Mouse (Mus musculus) limb, embryonic 12.5 days (tissue): Measurements from ENCODE around the gene Gcnt4. TPM values are rescaled to one million over a fixed set of nuclear protein-coding genes. Genes with fewer than 3 reads are reported as not detected.
"Not testable (repeated sequence)": the region's sequence is repeated elsewhere in the genome, so short reads cannot be mapped to it uniquely, and the experiment has no call there.

ENCODE experiments used
- ATAC-seq: fragments of 200-750 bp; cut with Nextera tagmentation; 2 replicates; pipeline ENCODE4 v1.8.0; 2017; ENCODE audit warnings: low read depth, moderate TSS enrichment; ENCODE audit not compliant: insufficient number of reproducible peaks, insufficient read depth, low FRiP score, low TSS enrichment
- H3K27ac ChIP-seq: fragments of 300-500 bp; sonication (generic); 2 replicates; pipeline ENCODE4 v1.5.1; 2016; ENCODE audit warnings: mild to moderate bottlenecking, moderate library complexity
- H3K27me3 ChIP-seq: fragments of 300-500 bp; sonication (generic); 2 replicates; pipeline ENCODE4 v1.6.1; 2016; ENCODE audit warnings: mild to moderate bottlenecking, moderate library complexity
- H3K36me3 ChIP-seq: fragments of 300-500 bp; sonication (generic); 2 replicates; pipeline ENCODE4 v1.6.1; 2016; ENCODE audit warnings: mild to moderate bottlenecking, moderate library complexity
- H3K4me1 ChIP-seq: fragments of 300-500 bp; sonication (generic); replicated peaks from 2 replicates; pipeline ENCODE4 v1.6.1; 2016
- H3K4me2 ChIP-seq: fragments of 300-500 bp; sonication (generic); 2 replicates; pipeline ENCODE4 v1.6.1; 2016; ENCODE audit warnings: mild to moderate bottlenecking, moderate library complexity
- H3K4me3 ChIP-seq: fragments of 300-500 bp; sonication (generic); replicated peaks from 2 replicates; pipeline ENCODE4 v1.5.1; 2016; ENCODE audit warnings: mild to moderate bottlenecking
- H3K9ac ChIP-seq: fragments of 300-500 bp; sonication (generic); replicated peaks from 2 replicates; pipeline ENCODE4 v1.6.1; 2016; ENCODE audit warnings: mild to moderate bottlenecking, moderate library complexity
- H3K9me3 ChIP-seq: fragments of 300-500 bp; sonication (generic); 2 replicates; pipeline ENCODE4 v1.6.1; 2016; ENCODE audit warnings: mild to moderate bottlenecking, moderate library complexity
- WGBS: fragments of 180-500 bp; shearing (Covaris S2); methylation state at CpG from one replicate; pipeline ENCODE4 v1.1.7; 2016; 5-methylcytosine and 5-hydroxymethylcytosine counted together
- polyA plus RNA-seq: library from polyadenylated mRNA; unstranded; fragments of >200 nt; fragmentation: Nextera tagmentation; extraction: Ambion mirVana; gene quantifications from 2 replicates; pipeline ENCODE4 v1.2.1, GENCODE M21; 2016

Gcnt4 gene
- polyA plus RNA-seq, 1 experiment from 2014 or later: 0.35 TPM

DNA sequence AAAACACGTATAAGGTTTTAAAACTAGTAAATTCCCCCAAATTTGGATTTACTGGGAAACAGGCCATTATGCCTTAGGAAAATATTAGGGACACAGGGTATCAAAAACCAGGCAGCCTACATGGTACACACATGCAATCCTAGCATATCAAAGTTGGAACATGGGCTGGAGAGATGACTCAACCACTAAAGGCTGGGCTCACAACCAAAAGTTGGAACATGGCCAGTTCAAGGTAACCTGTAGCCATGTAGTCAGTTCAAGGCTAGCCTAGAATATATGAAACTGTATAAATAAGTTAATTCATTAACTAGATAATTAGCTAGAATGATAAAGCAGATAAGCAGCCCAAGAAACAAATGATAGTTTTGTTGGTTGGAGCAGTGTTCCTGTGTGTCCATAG lies 3.3 kb downstream of the Gcnt4 start:
- Histone ChIP-seq H3K9me3 (no peaks in the 10 kb centered on the region), H3K4me2 (no peak overlapping the region), H3K4me1 (peaks cover 19% of the 10 kb centered on the region), H3K36me3 (no peaks in the 10 kb centered on the region), H3K27ac (no peak overlapping the region), H3K9ac (no peak overlapping the region), H3K4me3 (no peak overlapping the region), H3K27me3 (peaks cover 39% of the 10 kb centered on the region)
- 89% methylated on average over 1 of the region's 1 CpGs for WGBS
- ATAC-seq: no peak

DNA sequence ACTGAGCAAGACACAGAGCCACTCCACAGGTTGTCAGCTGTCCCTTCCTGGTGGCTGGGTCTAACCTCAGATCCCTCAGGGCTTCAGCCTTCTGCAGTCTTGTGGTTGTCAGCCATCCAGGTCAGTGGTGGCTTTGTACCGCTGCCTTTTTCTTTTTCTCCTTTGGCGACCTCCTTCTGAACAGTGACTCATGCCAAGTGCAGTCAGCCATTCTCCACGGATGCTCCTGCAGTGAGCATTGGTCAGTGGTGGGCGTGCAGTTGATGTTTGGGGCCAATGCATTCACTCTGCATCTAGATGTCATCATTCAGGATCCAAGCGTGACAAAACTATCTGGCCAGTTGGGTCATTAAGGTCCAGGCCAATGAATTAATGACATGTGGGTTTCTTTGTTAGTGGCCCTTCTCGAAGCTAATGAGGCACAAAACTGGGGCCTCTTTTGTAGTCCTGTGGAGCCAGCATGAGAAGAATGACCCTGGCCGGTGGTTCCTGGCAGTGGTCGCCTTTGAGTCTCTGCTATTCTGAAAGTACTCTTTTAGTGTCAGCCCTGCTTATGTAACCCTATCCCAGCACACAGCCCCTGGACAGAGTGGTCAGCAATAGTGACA lies 4.0 kb downstream of the Gcnt4 start:
- no peak overlapping the region for H3K27ac ChIP-seq
- no peaks in the 10 kb centered on the region for H3K36me3 ChIP-seq
- peaks cover 36% of the 10 kb centered on the region for H3K27me3 ChIP-seq
- H3K9ac ChIP-seq: no peak overlapping the region
- no peak overlapping the region for H3K4me3 ChIP-seq
- H3K9me3 ChIP-seq: no peaks in the 10 kb centered on the region
- H3K4me1 ChIP-seq: peaks cover 19% of the 10 kb centered on the region
- WGBS: 48% methylated on average over 8 of the region's 8 CpGs
- no peak for ATAC-seq
- no peak overlapping the region for H3K4me2 ChIP-seq

DNA sequence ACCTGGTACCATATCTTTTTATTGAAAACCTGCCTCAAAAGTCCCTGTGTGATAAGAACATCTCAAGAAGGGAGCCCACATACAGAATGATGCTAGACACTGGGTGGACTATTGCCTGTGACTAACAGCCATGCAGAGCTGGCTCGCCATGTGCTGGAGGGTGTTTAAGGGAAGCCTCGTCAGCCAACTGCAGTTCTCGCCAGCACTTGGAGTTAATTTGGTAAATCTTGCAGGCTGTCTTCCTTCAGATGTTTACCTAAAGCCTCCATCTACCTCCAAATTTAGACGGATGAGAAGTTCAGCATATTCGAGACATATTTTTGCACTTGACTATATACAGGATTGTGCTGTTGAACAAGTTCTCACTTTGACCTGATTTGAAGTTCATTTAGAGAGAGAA lies 8.3 kb downstream of the Gcnt4 start:
- 77% methylated on average over 5 of the region's 5 CpGs for WGBS
- Histone ChIP-seq H3K27me3 (no peaks in the 10 kb centered on the region; the same call in 1 of the 2 replicates), H3K9ac (no peak overlapping the region), H3K9me3 (no peaks in the 10 kb centered on the region), H3K4me1 (peaks cover 6% of the 10 kb centered on the region; the same call in 1 of the 2 replicates), H3K36me3 (no peaks in the 10 kb centered on the region), H3K4me2 (no peak overlapping the region), H3K4me3 (no peak overlapping the region), H3K27ac (no peak overlapping the region)
- no peak for ATAC-seq

GRCm38 (mm10) chr13:96933367-96933766 lies 8.9 kb downstream of the Gcnt4 start:
- no peak overlapping the region for H3K4me3 ChIP-seq
- no peak overlapping the region for H3K4me2 ChIP-seq
- no peak overlapping the region for H3K27ac ChIP-seq
- no peak overlapping the region for H3K9ac ChIP-seq
- no peak for ATAC-seq
- WGBS: 67% methylated on average over 8 of the region's 8 CpGs
- H3K27me3 ChIP-seq: no peaks in the 10 kb centered on the region; the same call in 1 of the 2 replicates
- H3K4me1 ChIP-seq: peaks cover 6% of the 10 kb centered on the region; the same call in 1 of the 2 replicates
- no peaks in the 10 kb centered on the region for H3K9me3 ChIP-seq
- no peaks in the 10 kb centered on the region for H3K36me3 ChIP-seq

GRCm38 (mm10) chr13:96936173-96936777 lies 11.8 kb downstream of the Gcnt4 start:
- no peak for ATAC-seq
- WGBS: 51% methylated on average over 6 of the region's 6 CpGs
- H3K4me2 ChIP-seq: no peak overlapping the region
- no peaks in the 10 kb centered on the region for H3K36me3 ChIP-seq
- no peak overlapping the region for H3K27ac ChIP-seq
- no peaks in the 10 kb centered on the region; the same call in 1 of the 2 replicates for H3K4me1 ChIP-seq
- no peaks in the 10 kb centered on the region for H3K27me3 ChIP-seq
- H3K4me3 ChIP-seq: no peak overlapping the region
- H3K9me3 ChIP-seq: no peaks in the 10 kb centered on the region
- H3K9ac ChIP-seq: no peak overlapping the region

DNA sequence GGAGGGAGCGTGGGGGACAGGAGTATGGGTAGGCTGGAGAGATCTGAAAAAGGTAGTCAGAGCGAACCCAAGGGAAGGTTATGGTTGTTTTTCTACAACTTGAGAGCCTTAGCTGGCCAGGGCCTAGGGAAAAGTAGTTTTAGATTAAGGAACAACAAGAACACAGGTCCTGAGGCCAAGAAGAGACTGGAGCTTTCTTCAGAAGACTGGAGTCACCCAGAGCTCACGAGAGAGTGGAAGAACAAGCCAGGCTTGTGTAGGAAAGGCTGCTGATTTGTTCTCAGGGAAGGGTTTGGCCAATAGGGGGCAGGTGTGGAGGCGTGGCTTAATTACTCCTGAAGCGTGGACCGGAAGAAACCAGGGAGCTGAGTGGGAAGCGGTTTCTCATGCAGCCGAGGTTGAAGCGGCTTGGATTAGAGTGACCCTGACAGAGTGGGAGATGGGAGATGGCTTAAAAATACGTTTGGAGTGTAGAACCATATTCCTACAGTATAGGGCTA lies 12.6 kb downstream of the Gcnt4 start:
- whole genome bisulfite sequencing: 80% methylated on average over 10 of the region's 10 CpGs
- Histone ChIP-seq H3K4me1 (no peaks in the 10 kb centered on the region; the same call in 1 of the 2 replicates), H3K27me3 (no peaks in the 10 kb centered on the region), H3K4me3 (no peak overlapping the region), H3K4me2 (no peak overlapping the region), H3K36me3 (no peaks in the 10 kb centered on the region), H3K9ac (no peak overlapping the region), H3K27ac (no peak overlapping the region), H3K9me3 (no peaks in the 10 kb centered on the region)
- no peak for ATAC-seq

DNA sequence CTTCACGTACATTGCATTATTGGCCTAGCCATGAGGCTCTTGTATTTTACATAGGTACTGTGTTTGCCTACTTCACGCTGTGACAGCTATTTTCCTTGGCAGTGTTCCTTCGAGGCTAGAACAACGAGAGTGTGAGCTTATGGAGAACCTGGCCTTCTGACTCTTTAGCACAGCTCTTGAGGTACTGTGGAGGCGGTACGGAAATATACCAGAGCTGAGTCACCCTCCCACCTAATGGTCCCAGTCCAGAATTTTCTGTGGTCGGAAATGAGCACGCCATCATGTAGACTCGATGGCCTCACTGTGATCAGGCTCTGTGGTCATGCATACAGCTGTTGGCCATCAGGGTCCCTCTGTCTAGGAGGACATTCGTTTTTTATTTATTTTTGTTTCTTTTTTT lies 15.2 kb downstream of the Gcnt4 start:
- ATAC-seq: no peak
- Histone ChIP-seq H3K27me3 (no peaks in the 10 kb centered on the region), H3K9ac (no peak overlapping the region), H3K4me1 (peaks cover 13% of the 10 kb centered on the region), H3K4me2 (no peak overlapping the region), H3K36me3 (no peaks in the 10 kb centered on the region), H3K9me3 (no peaks in the 10 kb centered on the region), H3K4me3 (no peak overlapping the region), H3K27ac (no peak overlapping the region)
- 90% methylated on average over 10 of the region's 10 CpGs for WGBS

DNA sequence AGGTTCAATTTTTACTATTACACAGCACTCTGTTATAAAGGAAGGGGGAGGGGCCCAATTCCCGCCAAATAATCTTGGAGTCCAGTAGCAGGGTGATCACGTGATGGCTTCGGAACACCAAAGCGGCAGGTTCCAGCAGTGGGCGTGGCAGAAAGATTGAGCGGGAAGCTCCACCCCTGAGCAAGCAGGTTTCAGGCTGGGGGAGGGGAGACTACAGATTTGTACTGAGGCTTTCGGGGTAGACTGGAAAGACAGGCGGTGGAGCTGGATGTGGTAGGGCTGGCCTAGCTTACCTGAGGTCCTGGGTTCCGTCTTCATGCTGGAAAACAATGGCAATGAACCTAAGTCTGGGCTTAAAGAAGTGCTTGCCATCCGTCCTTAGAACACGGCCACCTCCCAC lies 17.0 kb downstream of the Gcnt4 start:
- H3K4me1 ChIP-seq: peaks cover 13% of the 10 kb centered on the region
- H3K27ac ChIP-seq, H3K27me3 ChIP-seq, H3K4me3 ChIP-seq, H3K4me2 ChIP-seq, H3K9ac ChIP-seq, H3K9me3 ChIP-seq, H3K36me3 ChIP-seq, ATAC-seq: not testable (repeated sequence)
- 83% methylated on average over 11 of the region's 11 CpGs for WGBS

GRCm38 (mm10) chr13:96943571-96943970 lies 19.1 kb downstream of the Gcnt4 start:
- no peaks in the 10 kb centered on the region for H3K9me3 ChIP-seq
- no peaks in the 10 kb centered on the region for H3K27me3 ChIP-seq
- H3K36me3 ChIP-seq: no peaks in the 10 kb centered on the region
- H3K4me2 ChIP-seq: no peak overlapping the region
- no peak overlapping the region for H3K9ac ChIP-seq
- no peak overlapping the region for H3K27ac ChIP-seq
- no peak overlapping the region for H3K4me3 ChIP-seq
- peaks cover 13% of the 10 kb centered on the region for H3K4me1 ChIP-seq
- ATAC-seq: no peak
- 50% methylated on average over 3 of the region's 3 CpGs for WGBS

DNA sequence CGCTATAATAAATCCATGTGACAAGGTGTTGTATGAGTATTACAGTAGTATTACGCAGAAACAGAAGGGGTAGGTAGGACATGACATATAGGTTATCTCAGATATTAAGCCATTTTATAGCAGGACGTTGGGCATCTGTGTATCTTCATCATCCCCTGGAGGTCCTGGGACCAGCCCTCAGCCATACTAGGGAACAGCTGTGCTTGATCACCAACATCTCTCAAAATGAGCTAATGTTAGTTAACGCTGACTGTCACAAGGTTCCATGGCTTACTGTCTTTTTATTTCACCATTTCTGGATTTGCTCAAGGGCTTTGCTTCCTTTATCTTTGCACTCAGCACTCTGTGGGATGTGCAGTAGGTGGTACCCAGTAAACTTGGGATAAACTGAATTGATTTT lies 21.3 kb downstream of the Gcnt4 start:
- Histone ChIP-seq H3K36me3 (no peaks in the 10 kb centered on the region), H3K27me3 (no peaks in the 10 kb centered on the region), H3K9ac (no peak overlapping the region), H3K4me2 (no peak overlapping the region), H3K4me3 (no peak overlapping the region), H3K4me1 (peaks cover 13% of the 10 kb centered on the region), H3K9me3 (no peaks in the 10 kb centered on the region), H3K27ac (no peak overlapping the region)
- WGBS: 94% methylated on average over 4 of the region's 4 CpGs
- no peak for ATAC-seq

- no peak overlapping the region for H3K9ac ChIP-seq
- 81% methylated on average over 7 of the region's 7 CpGs for WGBS
- no peaks in the 10 kb centered on the region for H3K27me3 ChIP-seq
- no peak overlapping the region for H3K4me2 ChIP-seq
- H3K4me1 ChIP-seq: peaks cover 13% of the 10 kb centered on the region
- H3K36me3 ChIP-seq: no peaks in the 10 kb centered on the region
- H3K27ac ChIP-seq: no peak overlapping the region
- H3K4me3 ChIP-seq: no peak overlapping the region
- ATAC-seq: no peak
- H3K9me3 ChIP-seq: no peaks in the 10 kb centered on the region
Observed at GRCm38 (mm10) chr13:96947722-96948121, 23.2 kb downstream of the Gcnt4 start.

DNA sequence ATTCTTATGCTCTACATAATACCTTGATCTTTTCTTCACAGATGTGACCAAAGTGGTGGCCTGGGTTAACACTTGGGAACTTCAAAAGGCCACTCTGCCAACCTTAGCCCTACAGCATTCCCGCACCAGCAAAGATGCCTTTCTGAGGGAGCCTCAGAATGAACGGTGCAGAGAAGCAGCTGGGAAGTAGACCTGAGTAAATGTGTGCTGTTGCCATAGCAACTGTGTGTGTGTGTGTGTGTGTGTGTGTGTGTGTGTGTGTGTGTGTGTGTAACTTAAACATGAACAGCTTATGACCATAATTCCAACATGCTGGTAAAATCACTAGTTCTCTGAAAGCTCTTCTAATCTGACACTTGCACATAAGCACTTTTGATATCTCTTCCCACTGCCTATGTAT lies 27.4 kb downstream of the Gcnt4 start:
- H3K36me3 ChIP-seq: no peaks in the 10 kb centered on the region
- no peak overlapping the region for H3K9ac ChIP-seq
- no peaks in the 10 kb centered on the region for H3K9me3 ChIP-seq
- H3K4me1 ChIP-seq: no peaks in the 10 kb centered on the region
- H3K27me3 ChIP-seq: no peaks in the 10 kb centered on the region
- no peak for ATAC-seq
- 54% methylated on average over 2 of the region's 2 CpGs for WGBS
- no peak overlapping the region for H3K4me3 ChIP-seq
- H3K27ac ChIP-seq: no peak overlapping the region
- H3K4me2 ChIP-seq: no peak overlapping the region
